Comparison of ENCODE assay signal across 7 mouse cellular contexts in the genomic region with DNA sequence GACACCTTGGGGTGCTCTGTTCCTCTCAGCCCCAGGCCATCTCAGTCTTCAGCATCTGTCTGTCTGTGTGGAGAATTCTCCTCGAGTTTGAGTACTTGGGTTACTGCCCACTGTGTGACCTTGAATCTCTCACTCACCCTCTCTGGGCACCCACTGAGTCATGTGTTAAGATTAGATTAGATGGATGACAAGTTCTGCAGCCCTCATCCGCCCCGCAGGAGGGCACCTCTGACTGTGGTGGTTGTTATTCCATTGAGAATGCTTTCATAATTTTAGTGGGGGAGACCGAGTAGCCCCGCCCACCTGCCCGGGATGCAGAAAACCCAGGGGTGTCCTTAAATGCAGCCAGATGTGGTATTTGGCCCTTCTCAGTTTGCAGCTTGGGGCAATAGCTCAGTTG. TPM values are rescaled to one million over a fixed set of nuclear protein-coding genes. Genes with fewer than 3 reads are reported as not detected.
DNase-seq lines count a peak whose midpoint lies in the region; ATAC-seq and TF ChIP-seq lines count a peak whose summit lies in the region.

No protein-coding gene starts in this region.

- WGBS in hindbrain, embryonic 11.5 days: 47% methylated on average over 6 of the region's 6 CpGs
- 56% methylated on average over 6 of the region's 6 CpGs for WGBS in midbrain, embryonic 15.5 days

- ATAC-seq in hindbrain, embryonic 11.5 days (ENCODE audit: low FRiP score): no peak
- no peak for ATAC-seq in midbrain, embryonic 15.5 days (replicated peaks)

- H3K4me3 ChIP-seq in layer of hippocampus, adult 2 months: no peak overlapping the region; the same call in 1 of the 2 replicates
- no peak overlapping the region for H3K4me3 ChIP-seq in hindbrain, embryonic 11.5 days (ENCODE audit: low read depth, low read length)
- 0 out of 2 replicates have a peak overlapping the region, but pooled peaks have one; percentile 9 for H3K4me3 ChIP-seq in midbrain, embryonic 15.5 days

- intact Hi-C loops in left cerebral cortex, postnatal 25 days (cut with DNase I): loop anchor here (5.0 kb wide), 1 partner anchor 39 kb away; a partner anchor contains a TSS

- peak overlapping the region; percentile 21; the same call in 1 of the 2 replicates for H3K4me2 ChIP-seq in hindbrain, embryonic 11.5 days (replicated peaks; ENCODE audit: low read depth, low read length)
- no peak overlapping the region for H3K4me2 ChIP-seq in midbrain, embryonic 15.5 days

- peak overlapping the region; percentile 24; the same call in 1 of the 2 replicates for H3K27ac ChIP-seq in layer of hippocampus, adult 2 months
- H3K27ac ChIP-seq in hindbrain, embryonic 11.5 days (ENCODE audit: low read depth, low read length): no peak overlapping the region
- no peak overlapping the region for H3K27ac ChIP-seq in midbrain, embryonic 15.5 days

- no peak for TF ChIP-seq CTCF in layer of hippocampus, adult 2 months (conservative IDR thresholded peaks at IDR 0.05)

- H3K36me3 ChIP-seq in hindbrain, embryonic 11.5 days (ENCODE audit: control insufficient read depth, insufficient read depth, low read length): no peaks in the 10 kb centered on the region
- peaks cover 11% of the 10 kb centered on the region; the same call in 1 of the 2 replicates for H3K36me3 ChIP-seq in midbrain, embryonic 15.5 days (replicated peaks)

- no peak for DNase-seq in layer of hippocampus, adult 2 months (ENCODE audit: low spot score in 2 of 2)
- no peak for DNase-seq in layer of hippocampus, adult 9-10 months (ENCODE audit: low spot score)
- DNase-seq in adrenal gland, postnatal 10 days: peak; percentile 79
- DNase-seq in hindbrain, embryonic 11.5 days (ENCODE audit: low spot score): no peak
- DNase-seq in yolk sac, embryonic 10.5 days (ENCODE audit: low spot score): no peak
- no peak for DNase-seq in left cerebral cortex, postnatal 25 days (ENCODE audit: low spot score in 2 of 2)

- H3K27me3 ChIP-seq in hindbrain, embryonic 11.5 days (ENCODE audit: control insufficient read depth, insufficient read depth, low read length): peaks cover 31% of the 10 kb centered on the region
- peaks cover 31% of the 10 kb centered on the region for H3K27me3 ChIP-seq in midbrain, embryonic 15.5 days (replicated peaks)

- H3K4me1 ChIP-seq in hindbrain, embryonic 11.5 days (replicated peaks; ENCODE audit: control insufficient read depth, insufficient read depth, low read length): peaks cover 21% of the 10 kb centered on the region
- H3K4me1 ChIP-seq in midbrain, embryonic 15.5 days: peaks cover 58% of the 10 kb centered on the region

- H3K9ac ChIP-seq in hindbrain, embryonic 11.5 days (ENCODE audit: low read depth, low read length): no peak overlapping the region
- H3K9ac ChIP-seq in midbrain, embryonic 15.5 days: no peak overlapping the region

- no peaks in the 10 kb centered on the region for H3K9me3 ChIP-seq in hindbrain, embryonic 11.5 days (ENCODE audit: control insufficient read depth, low read length)
- no peaks in the 10 kb centered on the region for H3K9me3 ChIP-seq in midbrain, embryonic 15.5 days

RNA-seq across cellular contexts. Expression of a gene that starts 4.2 kb away (rescaled TPM):
- total RNA-seq in layer of hippocampus, adult 2 months (2021): 100 to 1,000 TPM; 702 to 736 TPM
- 100 to 1,000 TPM; 541 to 611 TPM for total RNA-seq in adrenal gland, postnatal 10 days (2021)
- polyA plus RNA-seq in hindbrain, embryonic 11.5 days (2014; fragmentation: Nextera tagmentation; extraction: Ambion mirVana): 264 and 280 TPM in 2 replicates
- 802 and 851 TPM in 2 replicates for polyA plus RNA-seq in midbrain, embryonic 15.5 days (2015; fragmentation: Nextera tagmentation; extraction: Ambion mirVana)
- 100 to 1,000 TPM; 630 to 638 TPM for total RNA-seq in left cerebral cortex, postnatal 25 days (2021)

RNA-seq across cellular contexts. Expression of a gene that starts 10.9 kb away (rescaled TPM):
- 10 to 100 TPM; 34.0 to 46.8 TPM for total RNA-seq in layer of hippocampus, adult 2 months (2021)
- 10 to 100 TPM; 10.9 to 18.1 TPM for total RNA-seq in adrenal gland, postnatal 10 days (2021)
- polyA plus RNA-seq in hindbrain, embryonic 11.5 days (2014; fragmentation: Nextera tagmentation; extraction: Ambion mirVana): 7.2 and 8.8 TPM in 2 replicates
- 57.4 and 58.8 TPM in 2 replicates for polyA plus RNA-seq in midbrain, embryonic 15.5 days (2015; fragmentation: Nextera tagmentation; extraction: Ambion mirVana)
- 10 to 100 TPM; 28.8 to 30.3 TPM for total RNA-seq in left cerebral cortex, postnatal 25 days (2021)

RNA-seq across cellular contexts. Expression of a gene that starts 18.5 kb away (rescaled TPM):
- total RNA-seq in layer of hippocampus, adult 2 months (2021): 100 to 1,000 TPM; 118 to 123 TPM
- total RNA-seq in adrenal gland, postnatal 10 days (2021): 10 to 100 TPM; 63.8 to 72.7 TPM
- polyA plus RNA-seq in hindbrain, embryonic 11.5 days (2014; fragmentation: Nextera tagmentation; extraction: Ambion mirVana): 57.3 and 61.7 TPM in 2 replicates
- 100 and 101 TPM in 2 replicates for polyA plus RNA-seq in midbrain, embryonic 15.5 days (2015; fragmentation: Nextera tagmentation; extraction: Ambion mirVana)
- total RNA-seq in left cerebral cortex, postnatal 25 days (2021): 100 to 1,000 TPM; 101 to 107 TPM

RNA-seq across cellular contexts. Expression of a gene that starts 37.4 kb away (rescaled TPM):
- total RNA-seq in layer of hippocampus, adult 2 months (2021): 1 to 10 TPM; 4.1 to 5.0 TPM
- 10 to 100 TPM in 1 of 2 experiments, 1 to 10 TPM in 1; 8.7 to 10.8 TPM for total RNA-seq in adrenal gland, postnatal 10 days (2021)
- 5.1 and 7.7 TPM in 2 replicates for polyA plus RNA-seq in hindbrain, embryonic 11.5 days (2014; fragmentation: Nextera tagmentation; extraction: Ambion mirVana)
- 6.7 and 8.0 TPM in 2 replicates for polyA plus RNA-seq in midbrain, embryonic 15.5 days (2015; fragmentation: Nextera tagmentation; extraction: Ambion mirVana)
- 1 to 10 TPM; 4.2 to 5.8 TPM for total RNA-seq in left cerebral cortex, postnatal 25 days (2021)

RNA-seq across cellular contexts. Expression of a gene that starts 39.5 kb away (rescaled TPM):
- total RNA-seq in layer of hippocampus, adult 2 months (2021): 1 to 10 TPM; 1.9 to 2.5 TPM
- 1 to 10 TPM in 1 of 2 experiments, under 1 TPM in 1; 0.66 to 1.1 TPM for total RNA-seq in adrenal gland, postnatal 10 days (2021)
- polyA plus RNA-seq in hindbrain, embryonic 11.5 days (2014; fragmentation: Nextera tagmentation; extraction: Ambion mirVana): 0.56 and 0.66 TPM in 2 replicates
- polyA plus RNA-seq in midbrain, embryonic 15.5 days (2015; fragmentation: Nextera tagmentation; extraction: Ambion mirVana): 0.96 and 1.1 TPM in 2 replicates
- 1 to 10 TPM; 2.0 to 3.1 TPM for total RNA-seq in left cerebral cortex, postnatal 25 days (2021)
